Mouse (Mus musculus): ENCODE results near the gene Plxna2.
A peak's percentile ranks its signal among the peaks of the same experiment; 100 is the strongest.

The Plxna2 gene

DNA sequence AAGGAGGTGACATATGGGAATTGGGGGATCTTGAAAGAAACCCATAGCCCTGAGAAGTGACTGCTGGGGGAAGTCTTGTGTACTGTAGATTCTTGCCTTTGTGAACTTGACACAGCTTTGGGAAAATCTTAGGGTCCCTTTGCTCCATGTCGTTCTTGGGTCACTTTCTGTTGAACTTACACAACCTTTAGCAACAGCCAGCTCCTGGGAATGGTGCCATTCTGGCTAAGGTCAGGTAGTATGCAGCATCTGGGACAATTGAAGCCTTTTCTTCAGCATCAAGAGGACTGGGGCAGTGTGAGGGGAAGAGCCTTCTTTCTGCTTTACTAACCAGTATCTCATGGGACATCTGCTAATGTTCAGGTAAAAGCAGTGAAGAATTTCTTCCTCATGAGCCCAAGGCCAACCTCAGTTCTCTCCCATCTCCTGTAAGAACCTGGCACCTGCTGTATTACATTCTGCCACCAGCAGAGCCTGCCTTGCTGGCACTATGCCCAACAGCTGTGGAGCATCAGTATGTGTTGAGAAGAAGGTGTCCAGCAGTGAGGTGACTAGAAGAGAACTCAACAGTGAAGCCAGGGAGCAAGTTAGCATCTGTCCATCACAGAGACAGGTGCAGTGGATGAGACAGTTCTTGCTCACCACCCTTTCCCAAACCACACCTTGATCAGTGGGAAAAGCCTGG lies 86.3 kb downstream of the Plxna2 start:
- DNase-seq (ENCODE audit: low read depth, low spot score) = no peak

DNA sequence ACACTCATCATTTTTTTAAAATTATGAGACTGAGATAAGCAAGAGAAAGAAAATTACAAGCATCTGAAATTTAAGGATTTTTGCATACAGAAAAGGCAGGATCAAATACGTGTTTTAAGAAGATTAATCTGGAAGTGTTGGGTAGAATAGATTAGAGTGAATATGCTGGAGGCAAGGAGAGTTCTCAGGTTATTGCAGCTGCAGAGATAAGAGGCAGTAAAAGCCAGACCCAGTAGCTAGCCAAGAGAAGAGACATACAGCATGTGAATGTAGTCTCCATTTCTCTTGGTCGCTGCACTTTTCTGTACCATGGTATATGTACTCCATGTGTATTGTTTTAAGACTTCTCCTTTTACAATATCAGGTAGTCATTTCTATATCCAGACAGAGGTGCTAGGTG lies 88.5 kb downstream of the Plxna2 start:
- no peak for DNase-seq (ENCODE audit: low read depth, low spot score)

DNA sequence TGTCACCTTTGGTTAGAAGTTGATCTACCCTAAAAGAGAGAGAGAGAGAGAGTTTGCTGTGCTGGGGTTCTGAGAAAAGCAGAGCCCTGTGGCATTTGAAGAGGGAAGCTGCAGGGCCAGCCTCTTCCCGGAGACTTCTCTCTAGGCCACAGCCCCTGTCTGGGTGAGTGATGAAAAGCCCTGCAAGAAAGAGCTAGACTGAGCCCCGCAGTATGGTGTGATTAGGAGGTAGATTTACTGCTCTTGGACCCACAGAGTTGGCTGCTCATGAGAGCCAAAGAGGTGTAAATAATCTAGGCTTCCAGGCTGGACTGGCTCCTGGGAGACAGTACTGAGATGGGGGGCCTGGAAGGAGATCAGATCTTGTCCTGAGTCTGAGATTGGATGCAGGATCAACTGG lies 94.4 kb downstream of the Plxna2 start:
- DNase-seq (ENCODE audit: low read depth, low spot score) = no peak

DNA sequence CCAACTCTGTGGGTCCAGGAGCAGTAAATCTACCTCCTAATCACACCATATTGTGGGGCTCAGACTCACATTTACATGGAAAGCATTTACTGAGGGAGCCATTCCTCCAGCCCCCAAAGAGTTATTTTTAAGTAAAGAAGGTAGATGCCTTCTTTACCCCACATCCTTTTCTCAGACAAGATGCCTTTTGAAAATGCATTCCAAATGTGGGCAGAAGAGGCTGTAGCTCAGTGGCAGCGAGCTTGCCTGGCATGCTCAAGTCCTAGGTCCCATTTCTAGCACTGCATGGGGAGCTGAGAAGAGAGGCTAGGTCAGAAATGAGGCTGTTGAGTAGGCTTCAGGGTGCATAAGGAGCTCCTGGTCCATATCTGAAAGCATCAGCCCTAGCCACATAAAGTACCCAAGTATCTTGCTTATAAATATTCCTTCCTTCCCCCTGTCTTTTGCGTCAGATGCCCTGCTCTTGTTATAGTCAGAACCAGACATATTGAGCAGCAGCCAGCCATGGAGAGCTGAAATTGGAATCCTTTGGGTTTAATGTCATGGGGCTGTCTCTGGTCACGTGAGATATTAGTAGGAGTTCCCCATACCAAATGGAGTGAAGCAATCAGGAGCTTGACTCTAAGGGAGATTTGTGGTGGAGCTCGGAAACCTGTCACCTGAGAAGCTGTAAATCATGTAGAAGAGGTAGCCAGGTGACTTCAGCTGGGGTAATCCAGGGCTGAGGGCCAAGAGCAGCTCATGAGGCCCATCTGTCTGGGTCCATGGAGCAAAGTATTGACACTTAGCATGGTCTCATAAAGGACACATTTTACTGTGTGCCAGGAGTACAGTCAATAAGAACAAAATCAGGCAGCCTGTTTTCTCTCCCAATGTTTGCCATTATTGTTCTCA lies 96.4 kb downstream of the Plxna2 start:
- DNase-seq (ENCODE audit: low read depth, low spot score) = no peak

DNA sequence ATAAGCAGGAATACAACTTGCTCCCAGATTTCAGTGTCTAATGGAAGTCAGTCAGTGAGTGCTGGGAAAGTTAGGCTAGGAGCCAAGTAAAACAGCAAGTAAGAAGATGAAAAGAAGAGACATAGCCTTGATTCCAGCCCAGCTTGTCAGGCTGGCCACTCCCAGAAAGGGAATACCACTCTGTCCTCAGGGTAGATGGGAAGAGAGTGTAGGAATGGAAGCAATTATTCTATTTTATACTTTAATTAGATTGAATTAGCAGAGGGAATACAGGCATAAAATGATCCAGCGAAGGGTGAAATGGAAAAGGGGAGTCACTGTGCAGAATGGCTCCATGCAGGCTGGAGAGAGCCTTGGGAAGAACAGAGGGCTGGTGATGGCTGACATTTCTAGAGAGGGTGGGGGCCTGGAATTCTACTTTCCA lies 99.4 kb downstream of the Plxna2 start:
- no peak for DNase-seq (ENCODE audit: low read depth, low spot score)

DNA sequence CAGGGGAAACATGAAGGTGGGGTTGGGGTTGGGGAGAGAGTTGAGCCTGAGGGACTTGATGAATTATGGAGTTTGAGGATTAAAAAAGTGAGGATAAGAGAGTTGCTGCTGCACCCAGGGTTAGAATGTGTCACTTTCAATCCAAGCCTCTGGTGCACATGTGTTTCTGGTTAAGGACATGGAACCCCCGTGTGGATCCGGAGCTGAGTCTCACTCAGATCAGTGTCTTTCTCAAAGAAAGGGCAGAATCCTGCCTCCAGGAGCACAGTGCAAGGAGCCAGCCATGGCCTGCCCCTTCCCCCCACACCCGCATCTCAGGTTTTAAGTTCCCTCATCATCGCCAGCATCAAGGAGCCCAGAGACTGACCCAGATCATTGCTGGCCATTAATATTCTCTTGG lies 102.4 kb downstream of the Plxna2 start:
- DNase-seq (ENCODE audit: low read depth, low spot score) = no peak

DNA sequence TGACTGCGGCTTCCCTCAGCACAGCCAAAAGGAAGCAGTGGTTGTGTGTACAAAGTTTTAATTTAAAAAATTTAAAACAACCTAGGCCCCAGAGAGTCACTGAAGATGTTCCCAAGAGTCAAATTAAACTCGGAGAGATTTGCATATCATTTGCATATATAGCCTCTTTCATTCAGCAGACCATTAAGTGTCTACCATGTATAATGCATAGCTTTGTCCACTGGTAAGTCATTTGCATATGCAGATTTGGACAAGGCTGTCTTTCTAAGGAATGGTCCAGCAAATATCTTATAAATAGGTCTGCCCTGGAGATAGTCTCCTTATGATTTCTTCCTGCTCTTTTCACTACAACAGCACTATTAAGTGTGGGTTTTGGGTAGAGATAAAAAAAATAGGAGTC lies 103.2 kb downstream of the Plxna2 start:
- DNase-seq (ENCODE audit: low read depth, low spot score) = no peak

DNA sequence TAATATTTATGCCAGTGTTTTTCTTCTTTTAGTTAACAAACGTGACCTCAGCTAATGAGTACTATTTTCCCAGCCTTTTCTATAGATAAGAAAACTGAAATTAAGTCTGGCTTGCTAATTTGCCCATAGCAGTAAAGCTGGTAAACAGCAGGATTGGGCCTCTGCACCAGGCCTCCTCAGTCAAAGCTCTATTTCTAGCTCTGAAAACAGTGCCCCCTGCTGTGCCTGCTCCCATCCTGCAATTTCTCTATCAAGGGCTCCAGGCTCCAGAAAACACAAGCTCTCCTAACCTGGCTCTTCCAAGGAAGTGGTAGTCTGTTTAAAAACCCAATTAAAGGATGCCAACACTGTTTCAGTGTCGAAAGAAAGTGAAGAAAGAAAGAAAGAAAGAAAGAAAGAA lies 104.3 kb downstream of the Plxna2 start:
- DNase-seq (ENCODE audit: low read depth, low spot score) = peak; percentile 63

DNA sequence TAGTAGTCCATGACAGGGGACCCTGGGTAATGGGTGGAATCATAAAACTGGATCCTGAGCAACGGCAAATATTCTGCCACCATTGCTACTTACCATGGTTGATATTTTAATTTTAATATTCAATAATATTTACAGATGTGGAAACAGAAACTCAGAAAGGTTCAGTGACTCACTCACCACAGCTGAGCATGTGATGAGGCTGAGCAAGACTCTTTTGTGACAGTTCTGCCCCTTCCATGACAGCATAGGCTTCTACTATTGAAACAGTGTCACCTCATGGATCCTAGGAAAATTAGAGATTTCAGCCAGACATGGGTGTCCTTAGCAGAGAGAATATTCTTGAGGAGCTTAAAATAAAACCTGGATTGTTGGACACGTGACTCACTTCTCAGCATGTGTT lies 116.8 kb downstream of the Plxna2 start:
- no peak for DNase-seq (ENCODE audit: low read depth, low spot score)

DNA sequence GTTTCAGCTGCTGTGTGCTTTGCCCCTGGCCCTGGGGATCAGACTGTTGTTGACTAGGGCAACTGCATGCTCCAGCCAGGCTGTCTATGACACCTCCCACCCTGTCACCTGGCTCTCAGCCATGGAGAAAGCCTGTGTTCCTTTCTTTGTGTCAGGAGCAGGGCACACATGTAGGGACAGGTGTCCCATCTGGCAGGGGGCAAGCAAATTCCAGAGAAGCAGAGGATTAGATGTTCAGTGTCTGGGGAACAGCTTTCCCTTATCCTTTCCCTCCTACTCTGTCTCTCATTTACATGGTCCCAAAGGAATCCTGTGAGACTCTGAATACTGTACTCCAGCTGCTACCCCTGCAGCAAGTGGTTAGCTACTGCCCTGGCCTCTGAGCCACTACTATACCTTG lies 121.9 kb downstream of the Plxna2 start:
- DNase-seq (ENCODE audit: low read depth, low spot score) = no peak

DNA sequence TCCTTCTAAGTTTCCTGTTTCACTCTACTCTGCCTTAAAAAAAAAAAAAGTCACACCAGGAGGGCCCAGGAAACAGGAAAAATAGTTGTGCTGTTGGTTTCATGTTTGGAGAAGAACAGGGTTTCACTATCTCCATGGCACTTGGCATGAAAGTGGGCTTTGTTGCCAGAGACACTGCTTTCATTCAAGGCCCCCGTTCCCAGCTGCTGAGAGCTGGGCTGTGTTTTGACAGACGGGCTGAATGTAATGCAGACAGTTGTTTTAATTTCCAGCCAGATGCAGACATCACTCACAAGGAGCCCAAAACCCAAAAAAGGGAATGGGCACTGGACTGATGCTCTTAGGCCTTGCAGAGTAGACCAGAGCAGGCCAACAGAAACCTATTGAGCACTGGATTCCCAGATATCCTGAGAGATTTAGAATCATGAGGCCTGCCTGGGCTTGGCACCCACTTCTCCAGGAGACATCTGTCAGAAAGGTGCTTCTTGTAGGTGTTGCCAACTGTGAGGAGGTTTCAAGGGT lies 124.9 kb downstream of the Plxna2 start:
- no peak for DNase-seq (ENCODE audit: low read depth, low spot score)

DNA sequence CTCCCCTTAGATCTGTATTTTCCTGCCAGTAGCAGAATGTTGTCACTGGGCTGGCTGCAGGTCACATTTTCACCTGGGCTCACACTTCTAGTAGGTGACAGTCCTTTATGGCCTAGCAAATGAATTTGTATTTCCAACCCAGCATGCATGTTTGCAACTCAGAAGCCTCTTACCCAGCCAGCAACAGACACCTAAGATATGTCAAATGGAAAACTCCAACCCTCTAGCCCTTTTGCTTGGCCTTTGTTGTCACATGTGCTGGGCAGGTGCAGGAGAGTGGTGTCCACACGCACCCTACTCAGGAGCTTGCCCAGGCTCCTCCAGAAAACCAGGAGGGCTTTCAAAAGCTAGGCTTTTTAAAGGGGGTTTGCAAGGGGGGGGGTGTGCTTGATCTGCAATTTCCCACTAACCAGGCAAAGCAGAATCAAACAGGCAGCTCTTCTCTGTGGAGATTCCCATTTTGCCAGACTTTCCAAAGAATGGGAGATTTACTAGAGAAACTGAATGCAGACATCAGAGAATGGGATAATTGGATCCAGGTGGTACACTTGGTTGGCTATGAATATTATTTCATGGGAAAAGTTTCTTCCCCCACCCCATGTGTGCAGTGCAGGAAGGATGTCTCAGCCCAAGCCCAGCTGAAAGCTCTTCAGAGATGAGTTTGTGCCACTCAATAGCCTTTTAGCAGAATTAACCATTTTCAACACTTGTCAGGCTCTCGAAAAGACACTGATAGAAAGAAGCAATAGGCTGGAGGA lies 127.3 kb downstream of the Plxna2 start:
- no peak for DNase-seq (ENCODE audit: low read depth, low spot score)

DNA sequence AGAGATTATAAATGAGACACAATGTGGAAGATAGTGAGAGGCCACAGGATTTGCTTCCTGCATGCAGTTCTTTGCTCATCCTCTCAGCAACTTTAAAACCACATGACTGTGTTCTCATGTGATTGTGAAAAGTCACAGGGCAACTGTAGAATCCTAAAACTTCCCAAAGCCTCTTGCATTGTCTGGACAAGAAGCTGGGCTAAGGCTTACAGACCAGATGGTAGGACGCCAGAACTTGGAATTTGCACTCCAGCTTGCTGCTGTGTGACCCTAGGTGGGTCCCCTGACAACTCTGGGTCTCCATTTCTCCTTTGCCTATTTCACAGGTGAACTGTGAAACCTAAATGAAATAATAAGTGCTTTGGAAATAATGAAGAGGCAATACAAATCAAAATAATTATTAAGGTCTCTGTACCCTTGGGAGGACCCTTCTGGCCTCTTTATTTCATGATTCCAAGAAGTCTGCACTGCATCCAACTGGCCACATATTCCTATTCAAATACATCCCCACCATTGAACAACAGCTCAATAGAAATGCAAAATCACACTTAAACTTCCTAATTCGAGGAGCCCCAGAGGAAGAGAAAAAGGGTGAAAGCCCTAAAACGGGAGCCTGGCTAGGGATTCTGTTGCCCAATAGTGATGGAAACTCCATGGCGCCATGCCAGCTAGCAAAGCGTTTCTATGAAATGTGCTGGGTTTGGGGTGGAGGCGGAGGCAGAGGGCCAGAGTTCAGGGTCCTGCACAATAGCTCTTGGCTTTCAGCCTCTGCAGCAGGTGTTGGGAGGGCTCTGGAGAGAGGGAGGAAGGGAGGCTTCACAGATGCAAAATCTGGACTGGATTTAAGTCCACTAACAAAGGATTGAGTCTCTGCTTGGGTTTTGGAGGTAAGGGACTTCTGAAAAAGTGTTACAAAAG lies 128.6 kb downstream of the Plxna2 start:
- DNase-seq (ENCODE audit: low read depth, low spot score) = no peak

DNA sequence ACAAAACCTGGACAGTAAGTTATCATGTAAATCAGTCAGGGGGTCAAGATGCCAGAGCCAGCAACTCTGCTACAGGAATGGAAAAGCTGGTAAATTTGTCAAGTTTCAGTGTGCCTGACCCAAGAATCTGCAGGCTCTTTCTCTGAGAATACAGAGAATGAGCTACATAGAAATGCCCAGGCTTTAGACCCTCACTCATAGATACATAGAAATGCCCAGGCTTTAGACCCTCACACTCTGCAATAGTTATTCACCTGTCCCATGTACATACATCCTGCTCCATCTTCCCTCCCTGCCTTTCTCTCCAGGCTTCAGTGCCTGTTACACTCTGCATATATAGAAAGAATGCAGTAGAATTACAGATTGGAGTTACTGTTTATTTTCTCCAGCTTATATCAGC lies 129.2 kb downstream of the Plxna2 start:
- no peak for DNase-seq (ENCODE audit: low read depth, low spot score)

DNA sequence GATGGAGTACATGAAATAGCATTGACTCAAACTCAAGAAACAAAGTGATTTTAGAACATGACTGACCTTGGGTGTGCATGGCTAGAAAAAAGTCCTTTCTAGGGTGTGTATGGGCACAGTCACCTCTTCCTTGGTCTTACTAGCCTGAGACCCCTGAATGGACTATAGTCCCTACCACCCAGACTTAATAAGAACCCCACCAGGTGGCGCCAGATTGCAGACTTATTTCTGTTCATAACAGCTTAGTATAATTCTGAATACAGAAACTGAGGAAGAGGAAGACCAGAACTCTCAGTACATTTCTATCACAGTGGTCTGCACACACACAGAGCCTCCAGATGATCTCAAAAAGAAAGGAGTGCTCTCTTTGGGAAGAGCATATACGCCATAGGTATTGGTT lies 135.2 kb downstream of the Plxna2 start:
- DNase-seq (ENCODE audit: low read depth, low spot score) = peak; percentile 51

DNA sequence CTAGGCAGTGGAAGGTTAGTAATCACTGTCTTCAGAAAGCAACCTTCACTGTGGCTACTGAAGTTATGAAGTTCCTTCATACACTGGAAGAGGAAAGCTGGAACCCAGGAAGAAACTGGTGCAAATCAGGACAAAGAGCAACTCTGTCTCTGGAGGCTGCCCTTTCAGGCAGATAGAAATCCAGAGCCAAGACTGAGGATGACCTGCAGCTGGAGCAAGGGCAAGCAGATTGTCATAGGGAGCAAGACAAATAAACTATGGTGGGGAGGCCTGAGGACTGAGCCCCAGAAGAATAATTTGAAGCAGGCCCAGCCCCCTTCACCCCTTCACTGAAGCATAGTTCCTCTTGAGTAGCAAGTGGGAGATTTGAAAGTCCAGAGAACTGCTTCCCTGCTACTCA lies 138.0 kb downstream of the Plxna2 start:
- DNase-seq (ENCODE audit: low read depth, low spot score) = no peak

DNA sequence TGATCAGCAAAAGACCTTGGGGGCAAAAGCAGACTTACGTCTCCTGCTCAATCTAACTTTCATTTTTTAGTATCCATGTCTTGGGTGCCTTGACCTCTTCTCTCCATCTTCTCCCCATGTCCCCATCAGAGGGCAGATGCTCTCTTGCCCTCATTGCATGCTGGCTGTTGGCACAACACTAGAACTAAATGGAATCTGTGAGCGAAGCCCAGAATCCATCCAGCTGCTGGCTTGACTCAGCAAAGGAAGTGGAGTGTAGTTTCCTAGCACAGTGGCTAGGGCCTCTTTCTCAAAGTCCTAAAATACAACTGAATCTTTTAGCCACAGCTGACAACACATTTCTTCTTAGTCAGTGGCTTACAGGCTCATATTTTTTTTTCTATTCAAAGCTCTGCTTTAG lies 138.4 kb downstream of the Plxna2 start:
- no peak for DNase-seq (ENCODE audit: low read depth, low spot score)

DNA sequence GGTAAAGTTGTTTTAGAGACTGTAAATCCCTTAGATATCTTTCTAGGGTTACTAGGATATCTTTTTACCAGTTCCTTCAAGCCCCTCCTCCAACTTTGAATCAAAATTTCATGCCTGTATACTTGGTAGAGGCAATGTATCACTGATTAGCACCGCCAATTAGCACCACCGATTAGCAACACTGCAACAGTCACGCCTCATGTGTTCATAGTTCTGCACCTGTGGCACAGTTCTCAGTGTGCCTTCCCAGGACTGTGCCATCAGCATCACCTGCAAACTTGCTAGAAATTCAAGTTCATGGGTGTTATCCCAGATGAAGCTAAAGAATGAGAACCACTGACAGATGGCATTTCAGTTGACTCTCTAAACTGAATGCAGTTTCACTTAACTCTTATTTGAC lies 138.8 kb downstream of the Plxna2 start:
- DNase-seq (ENCODE audit: low read depth, low spot score) = no peak

DNA sequence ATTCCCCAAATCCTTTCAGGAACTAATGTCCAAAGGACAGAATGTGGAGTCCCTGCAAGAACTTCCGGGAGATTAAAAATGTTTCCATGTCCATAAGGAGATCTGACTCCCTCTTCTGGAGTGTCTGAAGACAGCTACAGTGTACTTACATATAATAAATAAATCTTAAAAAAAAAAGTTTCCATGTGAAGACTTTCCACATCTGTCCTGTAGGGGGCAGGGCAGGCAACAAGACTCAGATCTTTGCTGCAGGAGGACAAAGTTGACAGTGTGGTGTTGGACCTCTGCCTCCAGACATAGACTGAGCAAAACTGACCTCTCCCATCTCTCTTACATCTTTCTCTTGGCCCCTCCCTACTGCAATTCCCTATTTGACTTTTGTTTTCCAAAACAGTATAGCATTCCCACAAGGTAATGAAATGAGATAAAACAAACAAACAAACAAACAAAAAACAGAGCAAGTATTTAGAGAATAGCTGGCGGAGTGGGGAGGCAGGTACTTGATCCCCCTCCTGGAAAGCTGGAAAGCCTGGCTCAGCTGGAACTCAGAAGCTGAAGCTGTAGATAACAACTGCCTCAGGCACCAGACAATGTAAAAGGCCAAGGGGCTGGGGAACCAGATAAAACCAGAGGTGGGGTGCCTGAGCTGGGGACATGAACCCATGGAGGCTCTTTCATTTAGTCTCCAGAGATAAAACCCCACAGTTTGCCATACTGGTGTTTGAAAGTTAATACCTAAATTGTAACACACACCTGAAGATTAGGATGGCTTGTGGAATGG lies 143.6 kb downstream of the Plxna2 start:
- no peak for DNase-seq (ENCODE audit: low read depth, low spot score)

DNA sequence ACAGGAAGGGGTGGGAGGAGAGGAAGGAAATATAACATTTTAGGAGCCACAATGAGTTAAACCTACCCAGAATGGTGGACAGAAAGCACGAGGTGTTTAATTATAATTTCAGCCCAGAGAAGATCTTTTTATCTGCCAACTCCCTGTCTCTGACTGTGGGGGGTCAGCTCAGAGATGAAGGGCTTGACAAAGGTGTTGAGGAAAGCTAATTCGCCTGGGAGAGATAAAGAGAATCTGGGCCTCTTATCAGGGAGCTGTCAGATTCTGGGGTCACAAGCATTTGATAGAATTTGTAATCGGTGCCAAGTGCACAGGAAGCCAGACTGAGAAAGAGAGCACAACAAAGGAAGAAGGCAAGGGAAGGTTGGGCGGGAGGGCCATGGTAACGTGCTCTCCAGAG lies 144.9 kb downstream of the Plxna2 start:
- DNase-seq (ENCODE audit: low read depth, low spot score) = no peak

Data from forelimb bud, embryonic 11.5 days (tissue).